Mouse (Mus musculus): ENCODE measurements around the gene C130032M10Rik. TPM values are rescaled to one million over a fixed set of nuclear protein-coding genes. Genes with fewer than 3 reads are reported as not detected.

C130032M10Rik gene
- polyA plus RNA-seq, 1 experiment, result not detected

GRCm38 (mm10) chr9:114560141-114560540, 44.6 kb downstream of the C130032M10Rik start:
- Histone ChIP-seq H3K4me3 (ENCODE audit: insufficient read depth, low read length) (peak overlapping the region; percentile 44), H3K27ac (ENCODE audit: insufficient read depth, low read length) (no peak overlapping the region), H3K4me1 (ENCODE audit: control insufficient read depth, insufficient read depth, low read length) (no peaks in the 10 kb centered on the region)
- no peak for TF ChIP-seq POLR2A (IDR thresholded peaks at IDR 0.05; ENCODE audit: low read depth, low read length)
- no peak for TF ChIP-seq CTCF (IDR thresholded peaks at IDR 0.05; ENCODE audit: borderline replicate concordance, insufficient read depth, low read length)

- H3K4me3 ChIP-seq (ENCODE audit: insufficient read depth, low read length), result peak overlapping the region; percentile 44
- H3K27ac ChIP-seq (ENCODE audit: insufficient read depth, low read length), result no peak overlapping the region
- H3K4me1 ChIP-seq (ENCODE audit: control insufficient read depth, insufficient read depth, low read length), result no peaks in the 10 kb centered on the region
- TF ChIP-seq POLR2A (IDR thresholded peaks at IDR 0.05; ENCODE audit: low read depth, low read length) (no peak), CTCF (IDR thresholded peaks at IDR 0.05; ENCODE audit: borderline replicate concordance, insufficient read depth, low read length) (no peak)
These were observed 45.5 kb downstream of the C130032M10Rik start for GRCm38 (mm10) chr9:114560771-114561670.

- H3K4me3 ChIP-seq (ENCODE audit: insufficient read depth, low read length), result peak overlapping the region; percentile 44
These were observed 46.1 kb downstream of the C130032M10Rik start for GRCm38 (mm10) chr9:114561671-114561971.

GRCm38 (mm10) chr9:114562031-114562918, 46.8 kb downstream of the C130032M10Rik start:
- no peak for TF ChIP-seq POLR2A (IDR thresholded peaks at IDR 0.05; ENCODE audit: low read depth, low read length)
- TF ChIP-seq CTCF (IDR thresholded peaks at IDR 0.05; ENCODE audit: borderline replicate concordance, insufficient read depth, low read length), result no peak
- H3K4me3 ChIP-seq (ENCODE audit: insufficient read depth, low read length), result peak overlapping the region; percentile 44
- no peaks in the 10 kb centered on the region for H3K4me1 ChIP-seq (ENCODE audit: control insufficient read depth, insufficient read depth, low read length)
- no peak overlapping the region for H3K27ac ChIP-seq (ENCODE audit: insufficient read depth, low read length)

More at GRCm38 (mm10) chr9:114561671-114561971, 46.1 kb downstream of the C130032M10Rik start:
- TF ChIP-seq CTCF (IDR thresholded peaks at IDR 0.05; ENCODE audit: borderline replicate concordance, insufficient read depth, low read length) (no peak), POLR2A (IDR thresholded peaks at IDR 0.05; ENCODE audit: low read depth, low read length) (no peak)
- H3K4me1 ChIP-seq (ENCODE audit: control insufficient read depth, insufficient read depth, low read length), result no peaks in the 10 kb centered on the region
- no peak overlapping the region for H3K27ac ChIP-seq (ENCODE audit: insufficient read depth, low read length)

GRCm38 (mm10) chr9:114562919-114563751, 47.6 kb downstream of the C130032M10Rik start:
- Histone ChIP-seq H3K27ac (ENCODE audit: insufficient read depth, low read length) (no peak overlapping the region; the same call in 1 of the 2 replicates), H3K4me1 (ENCODE audit: control insufficient read depth, insufficient read depth, low read length) (no peaks in the 10 kb centered on the region), H3K4me3 (ENCODE audit: insufficient read depth, low read length) (peak overlapping the region; percentile 39)
- no peak for TF ChIP-seq CTCF (IDR thresholded peaks at IDR 0.05; ENCODE audit: borderline replicate concordance, insufficient read depth, low read length)
- no peak for TF ChIP-seq POLR2A (IDR thresholded peaks at IDR 0.05; ENCODE audit: low read depth, low read length)

- H3K27ac ChIP-seq (ENCODE audit: insufficient read depth, low read length), result peak within 1 kb of the TSS; percentile 24; the same call in 1 of the 2 replicates
- H3K4me3 ChIP-seq (ENCODE audit: insufficient read depth, low read length), result peak within 1 kb of the TSS; percentile 39
- TF ChIP-seq POLR2A (IDR thresholded peaks at IDR 0.05; ENCODE audit: low read depth, low read length), result peak; percentile 28; the same call in 1 of the 2 replicates
- no peak for TF ChIP-seq CTCF (IDR thresholded peaks at IDR 0.05; ENCODE audit: borderline replicate concordance, insufficient read depth, low read length)
- no peaks in the 10 kb centered on the region for H3K4me1 ChIP-seq (ENCODE audit: control insufficient read depth, insufficient read depth, low read length)
These were observed 48.5 kb downstream of the C130032M10Rik start, which contains the start of gene Trim71 for GRCm38 (mm10) chr9:114563761-114564606. Gene Trim71 (minus strand): TSS chr9:114564369.

GRCm38 (mm10) chr9:114564667-114565066, 49.2 kb downstream of the C130032M10Rik start:
- Histone ChIP-seq H3K4me3 (ENCODE audit: insufficient read depth, low read length) (no peak overlapping the region), H3K27ac (ENCODE audit: insufficient read depth, low read length) (no peak overlapping the region), H3K4me1 (ENCODE audit: control insufficient read depth, insufficient read depth, low read length) (no peaks in the 10 kb centered on the region)
- TF ChIP-seq CTCF (IDR thresholded peaks at IDR 0.05; ENCODE audit: borderline replicate concordance, insufficient read depth, low read length) (no peak), POLR2A (IDR thresholded peaks at IDR 0.05; ENCODE audit: low read depth, low read length) (no peak)

Other genes starting within 250 kb of the C130032M10Rik start
- gene Bcl2a1c, start 185.6 kb upstream of the C130032M10Rik start, polyA plus RNA-seq (2011; ENCODE audit: insufficient read length, low read depth, missing spikeins), result not detected in 2 replicates
- gene Crtap, start 125.0 kb upstream of the C130032M10Rik start, polyA plus RNA-seq (2011; ENCODE audit: insufficient read length, low read depth, missing spikeins), result 241 and 277 TPM in 2 replicates
- 44.8 and 50.4 TPM in 2 replicates for gene Glb1, start 114.6 kb upstream of the C130032M10Rik start, polyA plus RNA-seq (2011; ENCODE audit: insufficient read length, low read depth, missing spikeins)
- gene Tmppe, start 114.6 kb upstream of the C130032M10Rik start, polyA plus RNA-seq (2011; ENCODE audit: insufficient read length, low read depth, missing spikeins), result 4.1 and 6.2 TPM in 2 replicates
- not detected in 2 replicates for gene Ccr4, start 10.8 kb upstream of the C130032M10Rik start, polyA plus RNA-seq (2011; ENCODE audit: insufficient read length, low read depth, missing spikeins)
- gene Trim71, start 48.7 kb downstream of the C130032M10Rik start, polyA plus RNA-seq (2011; ENCODE audit: insufficient read length, low read depth, missing spikeins), result 1.1 and 1.2 TPM in 2 replicates
- gene Cnot10, start 124.5 kb downstream of the C130032M10Rik start, polyA plus RNA-seq (2011; ENCODE audit: insufficient read length, low read depth, missing spikeins), result 32.2 and 38.6 TPM in 2 replicates
- gene Dync1li1, start 173.1 kb downstream of the C130032M10Rik start, polyA plus RNA-seq (2011; ENCODE audit: insufficient read length, low read depth, missing spikeins), result 58.0 and 58.5 TPM in 2 replicates
- 17.6 and 17.8 TPM in 2 replicates for gene Cmtm6, start 215.4 kb downstream of the C130032M10Rik start, polyA plus RNA-seq (2011; ENCODE audit: insufficient read length, low read depth, missing spikeins)